Mouse (Mus musculus) intestine, postnatal 0 days (tissue): ENCODE data around the gene Pgp. TPM values are rescaled to one million over a fixed set of nuclear protein-coding genes. Genes with fewer than 3 reads are reported as not detected.
"Not testable (repeated sequence)": the region's sequence is repeated elsewhere in the genome, so short reads cannot be mapped to it uniquely, and the experiment has no call there.

Experiments
- ATAC-seq: fragments of 200-750 bp; cut with Nextera tagmentation; 2 replicates; pipeline ENCODE4 v1.8.0; 2017; ENCODE audit warnings: mild to moderate bottlenecking, moderate TSS enrichment, moderate library complexity
- H3K27ac ChIP-seq: fragments of 300-500 bp; sonication (generic); 2 replicates; pipeline ENCODE4 v1.5.1; 2014; ENCODE audit warnings: mild to moderate bottlenecking, low read depth, low read length, moderate library complexity
- H3K27me3 ChIP-seq: fragments of 300-500 bp; sonication (generic); replicated peaks from 2 replicates; pipeline ENCODE4 v1.6.1; 2014; ENCODE audit warnings: low read length, mixed read lengths; ENCODE audit not compliant: control insufficient read depth, insufficient read depth
- H3K36me3 ChIP-seq: fragments of 300-500 bp; sonication (generic); 2 replicates; pipeline ENCODE4 v1.6.1; 2014; ENCODE audit warnings: mild to moderate bottlenecking, moderate library complexity; ENCODE audit not compliant: control insufficient read depth, insufficient read depth
- H3K4me1 ChIP-seq: fragments of 300-500 bp; sonication (generic); replicated peaks from 2 replicates; pipeline ENCODE4 v1.6.1; 2014; ENCODE audit warnings: antibody characterized with exemption, low read length, mixed read lengths; ENCODE audit not compliant: control insufficient read depth, insufficient read depth
- H3K4me2 ChIP-seq: fragments of 300-500 bp; sonication (generic); replicated peaks from 2 replicates; pipeline ENCODE4 v1.6.1; 2014; ENCODE audit warnings: low read depth, mild to moderate bottlenecking, moderate library complexity
- H3K4me3 ChIP-seq: fragments of 300-500 bp; sonication (generic); 2 replicates; pipeline ENCODE4 v1.5.1; 2014; ENCODE audit warnings: low read depth, low read length
- H3K9ac ChIP-seq: fragments of 300-500 bp; sonication (generic); 2 replicates; pipeline ENCODE4 v1.6.1; 2014; ENCODE audit warnings: mild to moderate bottlenecking, low read depth, low read length
- H3K9me3 ChIP-seq: fragments of 300-500 bp; sonication (generic); 2 replicates; pipeline ENCODE4 v1.6.1; 2016; ENCODE audit warnings: mixed run types; ENCODE audit not compliant: control insufficient read depth
- CTCF ChIP-seq: sonication (generic); IDR thresholded peaks from 2 replicates; pipeline ENCODE4 v1.5.1; 2016; ENCODE audit warnings: low read depth, mild to moderate bottlenecking, control low read depth, antibody characterized with exemption, moderate library complexity
- WGBS: fragments of 180-500 bp; shearing (Covaris S2); extraction: QIAGEN DNeasy Blood & Tissue Kit; methylation state at CpG from one replicate; pipeline ENCODE4 v1.1.7; 2014; 5-methylcytosine and 5-hydroxymethylcytosine counted together
- polyA plus RNA-seq: library from polyadenylated mRNA; unstranded; fragments of >200 nt; fragmentation: Nextera tagmentation; extraction: Ambion mirVana; gene quantifications from 2 replicates; pipeline ENCODE4 v1.2.1, GENCODE M21; 2015

Gene Pgp
- polyA plus RNA-seq, 1 experiment from 2014 or later: 64.5 TPM

DNA sequence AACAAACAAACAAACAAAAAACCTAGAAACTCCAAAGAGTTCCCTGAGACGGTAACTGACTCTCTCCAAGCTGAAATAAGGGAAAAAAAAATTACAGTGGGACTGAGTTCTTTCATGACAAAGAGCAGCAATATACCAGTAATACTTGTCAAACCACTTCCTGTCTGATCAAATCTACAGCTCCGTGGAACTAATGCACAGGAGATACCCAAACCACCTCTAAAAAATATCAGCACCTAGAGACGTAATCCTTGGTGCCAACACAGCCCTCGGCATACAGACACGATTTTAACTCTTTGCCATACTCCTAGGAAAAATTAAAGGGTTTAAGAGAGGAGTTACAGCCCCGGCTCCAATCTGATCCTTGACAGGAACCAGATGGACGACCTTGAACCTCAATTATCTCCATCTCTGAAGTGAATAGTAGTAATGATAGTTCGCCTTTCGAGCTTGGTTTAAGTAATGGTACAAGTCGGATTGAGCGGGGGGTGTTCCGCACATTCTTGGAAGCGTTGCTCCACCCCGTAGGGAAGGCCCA, 15.9 kb upstream of the Pgp start:
- no peak for TF ChIP-seq CTCF
- no peak for ATAC-seq
- WGBS: under 1% methylated on average over 14 of the region's 14 CpGs

DNA sequence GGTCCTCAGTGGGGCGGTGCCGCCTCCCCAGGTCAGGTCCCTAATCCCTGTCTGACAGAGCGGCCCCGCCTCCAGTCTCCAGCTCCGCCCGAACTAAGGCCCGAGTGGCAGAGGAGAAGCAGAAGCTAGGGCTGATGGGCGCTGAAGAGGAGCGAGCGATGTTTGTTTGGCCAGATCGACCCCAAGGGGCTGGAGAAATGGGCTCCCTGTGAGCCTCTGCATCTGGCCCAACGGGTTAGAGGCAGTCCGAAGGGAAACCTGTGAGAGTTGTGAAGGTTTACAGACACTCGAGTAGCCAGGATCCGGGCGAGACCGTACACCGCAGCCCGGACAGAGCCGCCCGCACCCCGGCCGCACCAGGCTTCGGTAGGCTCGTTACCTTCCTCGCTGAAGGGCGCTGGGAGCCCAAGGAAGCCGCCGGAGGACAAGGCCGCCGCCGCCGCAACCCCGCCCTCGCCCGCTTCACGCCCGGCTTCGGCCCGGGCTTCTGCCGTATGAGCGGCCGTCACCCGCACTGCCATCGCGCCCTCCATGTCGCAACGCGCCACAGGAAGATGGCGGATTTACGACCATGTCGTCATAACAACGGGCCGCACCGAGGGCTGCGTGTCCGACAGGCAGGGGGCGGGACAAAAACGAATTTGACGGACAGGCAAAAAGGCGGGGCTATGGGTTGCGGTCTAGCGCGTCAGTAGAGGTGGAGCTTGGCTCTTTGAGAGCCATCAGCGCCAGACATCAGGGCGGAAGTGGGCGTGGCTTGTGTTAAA, 15.3 kb upstream of the Pgp start:
- peak overlapping the region; percentile 77 for H3K4me3 ChIP-seq
- WGBS: under 1% methylated on average over 65 of the region's 67 CpGs

More for the DNA sequence above, 15.9 kb upstream of the Pgp start:
- Histone ChIP-seq H3K27me3 (no peaks in the 10 kb centered on the region), H3K4me2 (peak overlapping the region; percentile 74), H3K4me3 (peak overlapping the region; percentile 77), H3K4me1 (0 out of 2 replicates have a peak, but pooled peaks cover 3% of the 10 kb centered on the region), H3K36me3 (peaks cover 19% of the 10 kb centered on the region), H3K9ac (peak overlapping the region; percentile 90), H3K27ac (peak overlapping the region; percentile 96), H3K9me3 (no peaks in the 10 kb centered on the region)

DNA sequence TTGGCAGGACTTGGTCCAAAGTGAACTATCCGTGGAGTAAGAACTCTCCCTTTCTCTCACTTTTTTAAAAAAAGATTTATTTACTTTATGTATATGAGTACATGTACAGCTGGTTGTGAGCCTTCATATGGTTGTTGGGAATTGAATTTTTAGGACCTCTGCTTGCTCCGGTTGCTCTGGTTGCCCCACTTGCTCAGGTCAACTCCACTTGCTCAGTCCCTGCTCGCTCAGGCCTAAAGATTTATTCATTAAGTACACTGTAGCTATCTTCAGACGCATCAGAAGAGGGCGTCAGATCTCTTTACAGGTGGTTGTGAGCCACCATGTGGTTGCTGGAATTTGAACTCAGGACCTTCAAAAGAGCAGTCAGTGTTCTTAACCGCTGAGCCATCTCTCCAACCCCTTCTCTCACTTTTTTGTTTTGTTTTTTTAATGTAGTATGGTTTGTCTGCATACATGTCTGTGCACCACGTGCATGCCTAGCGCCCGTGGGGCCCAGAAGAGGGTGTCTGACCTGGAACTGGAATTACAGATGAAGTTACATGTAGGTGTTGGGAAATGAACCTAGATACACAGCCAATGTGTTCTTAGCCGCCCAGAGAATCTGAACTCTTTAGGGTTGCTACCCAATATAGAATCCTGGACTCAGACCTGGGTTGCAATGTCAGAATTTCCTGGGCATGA, 14.5 kb upstream of the Pgp start:
- H3K9me3 ChIP-seq, H3K9ac ChIP-seq, ATAC-seq, H3K4me1 ChIP-seq, H3K36me3 ChIP-seq, H3K27me3 ChIP-seq: not testable (repeated sequence)
- Histone ChIP-seq H3K27ac (peak overlapping the region; percentile 41; the same call in 1 of the 2 replicates), H3K4me2 (peak overlapping the region; percentile 49), H3K4me3 (peak overlapping the region; percentile 77; the same call in 1 of the 2 replicates)
- 49% methylated on average over 10 of the region's 10 CpGs for WGBS
- peak; percentile 29 for TF ChIP-seq CTCF

More for the DNA sequence above, 15.3 kb upstream of the Pgp start:
- no peaks in the 10 kb centered on the region for H3K27me3 ChIP-seq
- peak overlapping the region; percentile 74 for H3K4me2 ChIP-seq
- no peaks in the 10 kb centered on the region for H3K9me3 ChIP-seq
- H3K9ac ChIP-seq: peak overlapping the region; percentile 90
- ATAC-seq: peak; percentile 95
- peak; percentile 45 for TF ChIP-seq CTCF
- H3K27ac ChIP-seq: peak overlapping the region; percentile 96
- peaks cover 13% of the 10 kb centered on the region for H3K36me3 ChIP-seq
- 0 out of 2 replicates have a peak, but pooled peaks cover 3% of the 10 kb centered on the region for H3K4me1 ChIP-seq

DNA sequence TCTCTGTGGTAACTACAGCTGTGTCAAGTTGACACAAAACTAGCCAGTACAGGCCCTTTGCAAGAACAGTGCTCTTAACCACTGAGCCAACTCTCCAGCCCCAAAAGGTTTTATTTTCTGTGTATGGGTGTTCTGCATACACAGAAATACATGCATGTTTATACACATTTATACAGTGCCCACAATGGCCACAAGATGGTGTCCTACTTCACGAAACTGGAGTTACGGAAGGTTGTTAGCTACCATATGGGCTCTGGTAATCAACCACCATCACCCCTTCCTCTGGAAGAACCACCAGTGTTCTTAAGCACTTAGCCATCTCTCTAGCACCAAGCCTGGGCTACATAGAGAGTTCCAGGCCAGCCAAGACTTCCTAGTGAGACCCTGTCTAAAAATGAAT, 8.6 kb upstream of the Pgp start:
- Histone ChIP-seq H3K9ac (no peak overlapping the region), H3K9me3 (no peaks in the 10 kb centered on the region), H3K36me3 (no peaks in the 10 kb centered on the region), H3K4me1 (no peaks in the 10 kb centered on the region), H3K27ac (no peak overlapping the region), H3K4me2 (no peak overlapping the region), H3K27me3 (no peaks in the 10 kb centered on the region), H3K4me3 (no peak overlapping the region)
- TF ChIP-seq CTCF: peak; percentile 73
- peak; percentile 46; the same call in 1 of the 2 replicates for ATAC-seq
- 71% methylated on average over 2 of the region's 2 CpGs for WGBS

DNA sequence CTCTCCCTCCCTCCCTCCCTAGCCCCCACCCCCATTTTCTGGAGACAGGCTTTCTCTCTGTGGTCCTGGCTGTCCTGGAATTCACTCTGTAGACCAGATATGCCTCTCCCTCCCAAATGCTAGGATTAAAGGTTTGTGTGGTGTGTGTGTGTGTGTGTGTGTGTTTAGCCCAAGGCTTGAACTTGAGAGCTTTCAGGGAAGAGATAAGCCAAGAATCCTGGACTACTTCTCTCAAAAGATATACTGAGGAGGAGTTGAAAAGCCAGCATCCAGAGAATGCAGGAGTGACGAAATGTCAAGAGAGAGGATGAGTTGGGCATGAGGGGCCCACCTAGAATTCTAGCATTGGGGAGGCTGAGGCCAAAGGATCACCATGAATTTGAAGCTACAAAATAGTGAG, 7.3 kb upstream of the Pgp start:
- H3K36me3 ChIP-seq: no peaks in the 10 kb centered on the region
- 96% methylated on average over 1 of the region's 1 CpGs for WGBS
- H3K4me2 ChIP-seq: no peak overlapping the region
- no peaks in the 10 kb centered on the region for H3K9me3 ChIP-seq
- H3K4me3 ChIP-seq: no peak overlapping the region
- ATAC-seq: no peak
- TF ChIP-seq CTCF: no peak
- H3K27ac ChIP-seq: no peak overlapping the region
- H3K9ac ChIP-seq: no peak overlapping the region
- H3K4me1 ChIP-seq: no peaks in the 10 kb centered on the region
- no peaks in the 10 kb centered on the region for H3K27me3 ChIP-seq
